Mouse (Mus musculus) ES-E14 (cell line): ENCODE measurements around the gene Palld. TPM values are rescaled to one million over a fixed set of nuclear protein-coding genes. Genes with fewer than 3 reads are reported as not detected.

Experiments
- DNase-seq: peaks from one replicate; pipeline ENCODE4 v3.0.0-alpha.2; 2013; ENCODE audit warnings: low read depth, low spot score
- H3K27ac ChIP-seq: 2 replicates; pipeline ENCODE4 v1.5.1; 2012; ENCODE audit warnings: low read depth, mild to moderate bottlenecking, low read length, moderate library complexity, mixed read lengths; ENCODE audit not compliant: poor library complexity, insufficient read depth, severe bottlenecking
- H3K36me3 ChIP-seq: 2 replicates; pipeline ENCODE4 v1.6.1; 2012; ENCODE audit warnings: mild to moderate bottlenecking, low read length, moderate library complexity, mixed read lengths; ENCODE audit not compliant: control insufficient read depth, poor library complexity, insufficient read depth, severe bottlenecking
- H3K4me1 ChIP-seq, 2 experiments: fragments of 150-350 bp in 1 of 2; sonication (generic) in 1 of 2; 2 replicates each; pipeline ENCODE4 v1.6.1; 2012; ENCODE audit warnings: low read length in 2 of 2, mild to moderate bottlenecking in 1 of 2, mixed read lengths in 1 of 2; ENCODE audit not compliant: control insufficient read depth in 2 of 2, insufficient read depth in 2 of 2, poor library complexity in 1 of 2
- H3K4me3 ChIP-seq, 2 experiments: fragments of 150-350 bp in 1 of 2; sonication (generic) in 1 of 2; 2 replicates each; pipeline ENCODE4 v1.5.1; 2012; ENCODE audit warnings: low read length in 2 of 2, low read depth in 1 of 2, mild to moderate bottlenecking in 1 of 2, mixed read lengths in 1 of 2; ENCODE audit not compliant: insufficient read depth in 1 of 2, poor library complexity in 1 of 2, severe bottlenecking in 1 of 2
- H3K9ac ChIP-seq: 2 replicates; pipeline ENCODE4 v1.6.1; 2012; ENCODE audit warnings: low read depth, mild to moderate bottlenecking, low read length, mixed read lengths; ENCODE audit not compliant: poor library complexity, insufficient read depth, severe bottlenecking
- H3K9me3 ChIP-seq: fragments of 150-350 bp; sonication (generic); 2 replicates; pipeline ENCODE4 v1.6.1; 2012; ENCODE audit warnings: low read depth, mild to moderate bottlenecking, low read length; ENCODE audit not compliant: control insufficient read depth, insufficient read depth
- CHD2 ChIP-seq: IDR thresholded peaks from 2 replicates; pipeline ENCODE4 v1.6.1; 2014; ENCODE audit warnings: mild to moderate bottlenecking, low read depth, low read length, inconsistent platforms
- HCFC1 ChIP-seq: IDR thresholded peaks from 2 replicates; pipeline ENCODE4 v1.6.1; 2012; ENCODE audit warnings: low read length, inconsistent platforms, borderline replicate concordance; ENCODE audit not compliant: insufficient read depth
- MAFK ChIP-seq: IDR thresholded peaks from 2 replicates; pipeline ENCODE4 v1.6.1; 2014; ENCODE audit warnings: mild to moderate bottlenecking, low read depth, low read length, inconsistent platforms; ENCODE audit not compliant: insufficient read depth
- ZC3H11A ChIP-seq: IDR thresholded peaks from 2 replicates; pipeline ENCODE4 v1.6.1; 2012; ENCODE audit warnings: low read depth, mild to moderate bottlenecking, inconsistent platforms, low read length, borderline replicate concordance
- ZNF384 ChIP-seq: IDR thresholded peaks from 2 replicates; pipeline ENCODE4 v1.6.1; 2012; ENCODE audit warnings: low read depth, low read length, inconsistent platforms
- in situ Hi-C, 2 experiments: fragments of 600-800 bp; cut with MboI; formaldehyde crosslinking; loops; one replicate each; pipeline ENCODE4 v1.15.1; 2025; ENCODE audit warnings: low sequenced_read_pairs in 2 of 2, inconsistent platforms in 1 of 2; ENCODE audit not compliant: unreplicated experiment in 2 of 2
- total RNA-seq: library from RNA; depleted of rRNA; stranded (reverse); fragments of 300-350 nt; gene quantifications from 2 replicates; pipeline ENCODE4 v1.2.3, GENCODE M21; 2012

Palld gene
- total RNA-seq, 1 experiment, result 36.3 TPM

DNA sequence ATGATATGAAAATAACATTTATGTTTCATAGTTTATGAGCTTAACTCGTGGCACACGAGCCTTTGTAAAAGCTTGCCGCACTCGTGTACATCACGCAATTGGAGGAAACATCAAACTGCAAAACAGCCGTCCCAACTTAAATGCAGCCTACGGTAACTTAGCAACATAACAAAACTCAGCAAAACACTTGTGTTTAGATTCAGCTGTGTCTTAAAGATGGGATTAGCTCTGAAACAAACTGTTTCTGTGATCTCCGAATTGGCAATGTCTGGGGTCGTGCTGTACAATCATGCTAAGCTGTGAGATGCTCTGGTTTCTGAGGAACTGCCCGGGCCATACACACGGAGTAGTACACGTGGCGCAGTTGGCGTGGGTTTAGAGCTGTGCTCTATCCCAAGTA, 375.5 kb downstream of the Palld start:
- no peak overlapping the region for H3K4me3 ChIP-seq
- H3K9ac ChIP-seq, result no peak overlapping the region
- in situ Hi-C loops, result loop anchor here in 1 of 2 experiments (25.0 kb wide), 1 partner anchor 535 kb away; no protein-coding TSS in a partner anchor
- H3K36me3 ChIP-seq, result peaks cover 24% of the 10 kb centered on the region
- H3K4me1 ChIP-seq, result peaks cover 2 to 5% of the 10 kb centered on the region in 2 experiments; a peak in 1 of 4 replicates
- DNase-seq, result no peak
- TF ChIP-seq ZNF384, result no peak
- no peak for TF ChIP-seq HCFC1
- no peak for TF ChIP-seq CHD2
- TF ChIP-seq MAFK, result no peak
- no peak for TF ChIP-seq ZC3H11A
- H3K27ac ChIP-seq, result no peak overlapping the region
- no peaks in the 10 kb centered on the region for H3K9me3 ChIP-seq

DNA sequence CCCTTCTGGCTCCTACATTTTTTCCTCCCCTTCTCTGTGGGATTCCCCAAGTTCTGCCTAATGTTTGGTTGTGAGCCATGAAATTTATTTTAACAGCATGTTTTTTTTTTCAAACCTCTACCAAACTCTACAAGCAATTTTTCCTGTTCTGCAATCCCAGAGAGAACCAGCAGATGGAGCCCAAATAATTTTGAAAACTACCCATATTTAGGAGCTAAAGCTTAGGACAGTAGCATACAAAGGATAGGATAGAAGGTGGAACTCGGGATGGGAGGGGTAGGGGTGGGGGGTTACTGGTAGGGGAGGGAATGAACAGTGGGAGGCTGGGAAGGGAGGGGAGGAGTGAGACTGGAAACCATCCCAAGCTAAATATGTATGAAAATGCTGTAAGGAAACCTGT, 380.4 kb downstream of the Palld start:
- no peak overlapping the region for H3K9ac ChIP-seq
- peaks cover 3 to 5% of the 10 kb centered on the region in 2 experiments; a peak in 2 of 4 replicates for H3K4me1 ChIP-seq
- TF ChIP-seq HCFC1 (no peak), CHD2 (no peak), ZC3H11A (0 out of 2 replicates have a peak, but pooled peaks have one; percentile 19)
- no peak overlapping the region for H3K4me3 ChIP-seq
- in situ Hi-C loops, result no loop called here
- no peaks in the 10 kb centered on the region for H3K9me3 ChIP-seq
- no peak overlapping the region for H3K27ac ChIP-seq
- no peak for DNase-seq
- H3K36me3 ChIP-seq, result peaks cover 14% of the 10 kb centered on the region

DNA sequence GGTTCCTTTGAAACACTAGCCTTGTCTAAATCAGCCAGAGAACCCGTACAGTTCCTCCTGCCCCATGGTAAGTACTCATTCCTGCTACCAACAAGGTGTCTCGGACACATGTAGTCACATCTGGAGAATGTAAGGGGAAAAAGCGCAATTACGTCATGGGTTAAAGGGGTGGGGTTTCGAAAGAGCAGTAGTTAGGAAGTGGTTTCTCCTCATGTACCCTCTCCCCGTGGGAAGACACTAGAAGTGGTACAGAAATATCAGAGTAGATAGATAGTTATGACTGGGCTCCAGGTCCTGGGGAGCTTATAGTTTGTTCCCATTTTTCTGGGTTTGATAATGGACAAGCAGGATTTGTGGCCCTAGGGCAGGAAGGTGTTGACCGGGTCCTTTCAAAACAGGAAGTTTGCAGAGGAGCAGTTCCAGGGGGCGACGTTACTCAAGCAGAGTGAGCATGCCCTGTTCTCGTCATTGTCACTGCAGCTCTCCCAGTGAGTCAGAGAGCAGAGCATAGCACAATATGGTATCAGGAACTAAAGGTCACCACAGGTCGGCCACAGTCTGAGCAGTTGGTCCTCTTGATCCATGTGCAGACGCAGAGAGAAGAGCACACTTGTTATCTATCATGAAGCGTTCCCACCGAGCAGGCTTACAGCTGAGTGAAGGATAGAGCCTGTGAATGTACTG, 384.8 kb downstream of the Palld start:
- Histone ChIP-seq H3K4me1 (peaks cover 8 to 10% of the 10 kb centered on the region in 2 experiments; a peak in 3 of 4 replicates), H3K4me3 (no peak overlapping the region), H3K9me3 (no peaks in the 10 kb centered on the region), H3K27ac (no peak overlapping the region), H3K9ac (no peak overlapping the region), H3K36me3 (peaks cover 20% of the 10 kb centered on the region)
- in situ Hi-C loops, result no loop called here
- TF ChIP-seq CHD2, result no peak
- no peak for TF ChIP-seq MAFK
- no peak for TF ChIP-seq HCFC1
- no peak for TF ChIP-seq ZNF384
- TF ChIP-seq ZC3H11A, result no peak
- no peak for DNase-seq

DNA sequence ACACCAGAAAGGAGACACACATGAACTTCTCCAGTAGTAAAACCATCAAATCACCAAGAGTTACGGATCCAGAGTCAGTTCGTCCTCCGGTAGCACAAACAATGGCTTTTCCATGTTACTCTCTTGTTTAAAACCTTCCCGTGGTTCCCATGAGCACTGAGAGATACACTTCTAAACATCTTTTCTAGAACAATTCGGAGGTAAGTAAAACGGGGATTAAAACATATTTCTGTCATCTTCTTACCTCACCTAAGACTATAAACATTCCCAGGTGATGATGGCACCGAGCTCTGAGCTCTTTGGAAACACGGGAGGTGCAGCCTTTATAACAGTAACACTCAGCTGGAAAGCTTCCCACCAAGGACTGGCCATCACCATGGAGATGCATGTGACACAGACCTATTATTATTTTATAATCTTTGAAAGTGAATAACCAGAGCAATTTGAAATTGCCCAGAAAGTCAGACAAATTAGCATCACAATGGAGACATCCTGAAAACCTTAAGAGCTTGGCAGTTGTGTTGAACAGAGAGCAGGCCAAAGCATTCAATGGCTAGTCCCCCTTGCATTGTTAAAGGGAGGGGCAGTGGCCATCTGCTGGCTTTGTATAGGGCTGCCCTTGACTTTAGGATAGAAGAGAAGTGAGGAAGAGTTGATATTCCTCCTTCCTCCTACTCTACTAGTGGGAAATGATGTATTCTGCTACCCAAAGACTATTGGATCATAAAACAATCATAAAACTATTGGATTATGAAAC, 385.6 kb downstream of the Palld start:
- Histone ChIP-seq H3K4me1 (peaks cover 8 to 10% of the 10 kb centered on the region in 2 experiments; a peak in 3 of 4 replicates), H3K4me3 (no peak overlapping the region; a peak in 1 of 4 replicates), H3K9me3 (no peaks in the 10 kb centered on the region), H3K36me3 (peaks cover 21% of the 10 kb centered on the region), H3K27ac (no peak overlapping the region; the same call in 1 of the 2 replicates), H3K9ac (no peak overlapping the region)
- TF ChIP-seq HCFC1, result no peak
- no peak for TF ChIP-seq ZC3H11A
- no peak for TF ChIP-seq ZNF384
- TF ChIP-seq MAFK, result no peak
- no peak for TF ChIP-seq CHD2
- in situ Hi-C loops, result no loop called here
- DNase-seq, result no peak
